Comparison of ENCODE assay signal across 21 mouse cellular contexts in the genomic region with DNA sequence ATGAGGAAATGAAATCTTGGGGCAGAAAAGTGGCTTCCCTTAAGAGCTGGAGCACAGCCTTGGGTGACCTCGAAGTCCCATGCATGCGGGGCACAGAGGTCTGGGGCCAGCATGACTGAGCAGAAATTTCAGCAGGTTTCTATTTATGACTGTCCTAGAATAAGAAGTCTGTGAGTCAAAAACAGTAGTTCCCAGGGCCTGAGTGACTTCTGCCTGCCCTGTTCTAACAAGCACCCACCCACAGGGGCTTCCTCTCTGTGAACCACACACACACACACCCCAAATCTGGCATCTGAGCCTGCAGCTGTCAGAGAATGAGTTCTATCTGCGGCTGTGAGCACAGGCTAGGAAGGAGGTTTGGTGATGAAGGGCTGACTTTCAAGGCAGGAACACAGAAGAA.
DNase-seq lines count a peak whose midpoint lies in the region; ATAC-seq and TF ChIP-seq lines count a peak whose summit lies in the region.
"Had no signal": no experiment of that assay in that cellular context is flagged by ENCODE, and none has a peak within 500 bp of the region (broad histone marks: within the 10 kb centered on the region; RNA-seq: fewer than 3 reads in every experiment).

No protein-coding gene starts in this region.

- 81% methylated on average over 3 of the region's 3 CpGs for WGBS in heart, embryonic 10.5 days
- 85% methylated on average over 3 of the region's 3 CpGs for WGBS in kidney, embryonic 14.5 days

- TF ChIP-seq RAD21 in MEL (IDR thresholded peaks at IDR 0.05; ENCODE audit: low read depth, low read length) = no peak

- H3K36me3 ChIP-seq in heart, embryonic 10.5 days = no peaks in the 10 kb centered on the region
- H3K36me3 ChIP-seq in MEL (ENCODE audit: control insufficient read depth in 1 of 2, insufficient read depth in 2 of 2, low read length in 2 of 2) = no peaks in the 10 kb centered on the region
- H3K36me3 ChIP-seq in megakaryocyte, embryonic 14.5 days (replicated peaks; ENCODE audit: low read length) = no peaks in the 10 kb centered on the region
- H3K36me3 ChIP-seq in kidney, embryonic 14.5 days (ENCODE audit: control insufficient read depth, insufficient read depth, low read length) = no peaks in the 10 kb centered on the region
- H3K36me3 ChIP-seq: heart, embryonic 12.5 days; limb, embryonic 15.5 days; midbrain, embryonic 10.5 days had no signal

- H3K4me1 ChIP-seq in heart, embryonic 10.5 days = no peaks in the 10 kb centered on the region
- no peaks in the 10 kb centered on the region for H3K4me1 ChIP-seq in MEL (ENCODE audit: control insufficient read depth in 1 of 2, insufficient read depth in 2 of 2, low read length in 2 of 2)
- peaks cover 18% of the 10 kb centered on the region for H3K4me1 ChIP-seq in megakaryocyte, embryonic 14.5 days
- H3K4me1 ChIP-seq in kidney, embryonic 14.5 days (ENCODE audit: control insufficient read depth, insufficient read depth, low read length) = no peaks in the 10 kb centered on the region
- H3K4me1 ChIP-seq: heart, embryonic 12.5 days; limb, embryonic 15.5 days had no signal

- no peak for ATAC-seq in kidney, embryonic 14.5 days (ENCODE audit: low FRiP score, low TSS enrichment)
- ATAC-seq: forebrain, embryonic 13.5 days; hindbrain, embryonic 16.5 days; lung, postnatal 0 days had no signal

- DNase-seq in heart, embryonic 10.5 days (ENCODE audit: low spot score) = peak; percentile 50
- no peak for DNase-seq in heart, postnatal 10 days
- DNase-seq in MEL (ENCODE audit: low read depth, low spot score) = peak; percentile 35
- peak; percentile 4 to 6 for DNase-seq in thymus, postnatal 10 days (ENCODE audit: low spot score in 2 of 2)
- DNase-seq in frontal cortex, postnatal 36 days (ENCODE audit: low spot score in 2 of 2) = no peak
- no peak for DNase-seq in urinary bladder, postnatal 36 days (ENCODE audit: low spot score in 2 of 2)
- DNase-seq: B cell, adult 2 months; cerebellum, postnatal 14 days; heart, postnatal 36 days; kidney, adult 18-20 months; kidney, postnatal 14 days; spleen, adult 18-20 months had no signal

- no peak for TF ChIP-seq EP300 in MEL (IDR thresholded peaks at IDR 0.05; ENCODE audit: low read depth in 1 of 2, low read length in 2 of 2)

- no peaks in the 10 kb centered on the region for H3K79me2 ChIP-seq in MEL (ENCODE audit: control insufficient read depth, insufficient read depth, low read length, poor library complexity)

- no peak for TF ChIP-seq CTCF in MEL (IDR thresholded peaks at IDR 0.05 in 2 of 3, conservative IDR thresholded peaks at IDR 0.05 in 1 of 3; ENCODE audit: control insufficient read depth in 1 of 3, insufficient read depth in 1 of 3, low read depth in 2 of 3, low read length in 3 of 3, poor library complexity in 1 of 3, severe bottlenecking in 1 of 3)

- H3K27me3 ChIP-seq in heart, embryonic 10.5 days (ENCODE audit: insufficient read depth, poor library complexity, severe bottlenecking) = no peaks in the 10 kb centered on the region
- no peaks in the 10 kb centered on the region for H3K27me3 ChIP-seq in MEL (ENCODE audit: control insufficient read depth in 1 of 2, insufficient read depth in 2 of 2, low read length in 2 of 2)
- H3K27me3 ChIP-seq in megakaryocyte, embryonic 14.5 days (replicated peaks) = peaks cover 4% of the 10 kb centered on the region
- no peaks in the 10 kb centered on the region for H3K27me3 ChIP-seq in kidney, embryonic 14.5 days (ENCODE audit: control insufficient read depth, insufficient read depth, low read length)
- H3K27me3 ChIP-seq: forebrain, embryonic 13.5 days; heart, embryonic 12.5 days; limb, embryonic 15.5 days had no signal

- no peak for TF ChIP-seq POLR2A in MEL (IDR thresholded peaks at IDR 0.05; ENCODE audit: control insufficient read depth in 1 of 2, insufficient read depth in 1 of 2, low read depth in 1 of 2, low read length in 2 of 2, poor library complexity in 1 of 2)

- H3K4me3 ChIP-seq in heart, embryonic 10.5 days = no peak overlapping the region
- no peak overlapping the region for H3K4me3 ChIP-seq in MEL (ENCODE audit: control insufficient read depth in 1 of 2, insufficient read depth in 1 of 2, low read depth in 2 of 2, low read length in 2 of 2)
- H3K4me3 ChIP-seq in megakaryocyte, embryonic 14.5 days (replicated peaks) = peak overlapping the region; percentile 29
- H3K4me3 ChIP-seq in kidney, embryonic 14.5 days (ENCODE audit: low read length) = no peak overlapping the region
- H3K4me3 ChIP-seq: forebrain, embryonic 13.5 days; heart, embryonic 12.5 days; limb, embryonic 15.5 days; midbrain, embryonic 10.5 days had no signal

- no peak overlapping the region for H3K4me2 ChIP-seq in kidney, embryonic 14.5 days (replicated peaks; ENCODE audit: low read depth, low read length)
- H3K4me2 ChIP-seq: forebrain, embryonic 13.5 days; heart, embryonic 12.5 days; limb, embryonic 15.5 days had no signal

- no peak overlapping the region for H3K27ac ChIP-seq in heart, embryonic 10.5 days
- no peak overlapping the region for H3K27ac ChIP-seq in MEL (ENCODE audit: control insufficient read depth, low read depth, low read length)
- no peak overlapping the region for H3K27ac ChIP-seq in kidney, embryonic 14.5 days (ENCODE audit: low read depth, low read length)
- H3K27ac ChIP-seq: forebrain, embryonic 13.5 days; limb, embryonic 15.5 days; midbrain, embryonic 10.5 days; stomach, postnatal 0 days had no signal

- intact Hi-C loops in heart, postnatal 10 days (cut with DNase I) = no loop called here

- no peak overlapping the region for H3K9ac ChIP-seq in MEL (ENCODE audit: control insufficient read depth, low read depth, low read length, poor library complexity, severe bottlenecking)
- no peak overlapping the region for H3K9ac ChIP-seq in kidney, embryonic 14.5 days (ENCODE audit: low read depth, low read length)
- H3K9ac ChIP-seq: forebrain, embryonic 13.5 days; heart, embryonic 12.5 days; limb, embryonic 15.5 days had no signal

- H3K9me3 ChIP-seq in heart, embryonic 10.5 days = no peaks in the 10 kb centered on the region
- no peaks in the 10 kb centered on the region for H3K9me3 ChIP-seq in MEL (replicated peaks; ENCODE audit: insufficient read depth, low read length)
- 0 out of 2 replicates have a peak, but pooled peaks cover 3% of the 10 kb centered on the region for H3K9me3 ChIP-seq in megakaryocyte, embryonic 14.5 days
- H3K9me3 ChIP-seq in kidney, embryonic 14.5 days (ENCODE audit: control insufficient read depth, low read length) = no peaks in the 10 kb centered on the region
- H3K9me3 ChIP-seq: forebrain, embryonic 13.5 days; heart, embryonic 12.5 days; limb, embryonic 15.5 days; midbrain, embryonic 10.5 days had no signal

TF ChIP-seq in MEL, 35 proteins besides CTCF, POLR2A, EP300 and RAD21:
- TF ChIP-seq CHD1 (IDR thresholded peaks at IDR 0.05; ENCODE audit: low read depth, low read length) (no peak), JUND (IDR thresholded peaks at IDR 0.05; ENCODE audit: low read depth, low read length) (no peak), MAX (IDR thresholded peaks at IDR 0.05; ENCODE audit: low read length) (no peak), TBP (IDR thresholded peaks at IDR 0.05; ENCODE audit: low read depth, low read length) (no peak), ETS1 (IDR thresholded peaks at IDR 0.05; ENCODE audit: low read depth, low read length) (no peak), SMC3 (IDR thresholded peaks at IDR 0.05; ENCODE audit: low read depth, low read length) (no peak)

Comparison
In these comparisons a context has a peak if more than half of its experiments do, and no peak if none do; other contexts are left out.
1. DNase-seq: peak in heart, embryonic 10.5 days (single experiment), MEL (single experiment) and thymus, postnatal 10 days (2 of 2); none in heart, postnatal 10 days (0 of 2), frontal cortex, postnatal 36 days (0 of 2) and urinary bladder, postnatal 36 days (0 of 2).